Mouse (Mus musculus) kidney, adult 2 months (tissue): Measurements from ENCODE around the gene Jchain.

Experiments
- CTCF ChIP-seq: fragments of 200-500 bp; conservative IDR thresholded peaks from 2 replicates; pipeline ENCODE4 v1.5.1; 2011; ENCODE audit warnings: low read depth, mild to moderate bottlenecking, control low read depth, low read length, moderate library complexity, mixed read lengths; ENCODE audit not compliant: insufficient read depth, insufficient read length
- POLR2A ChIP-seq: fragments of 200-500 bp; IDR thresholded peaks from one replicate; pipeline ENCODE4 v1.6.1; 2011; ENCODE audit warnings: low read depth, low read length, control low read depth

GRCm38 (mm10) chr5:88574829-88575228 lies 47.1 kb upstream of the Jchain start:
- TF ChIP-seq POLR2A, result no peak
- no peak for TF ChIP-seq CTCF
